Mouse (Mus musculus) bone marrow, adult 2 months (tissue): ENCODE measurements at regions not wholly inside any gene's neighbourhood (a gene's known extent, or its start where the extent isn't known, plus 50 kb on each side); places are given as distances from the start of the nearest gene placed in this dataset.

Experiments used
- CTCF ChIP-seq: fragments of 200-500 bp; IDR thresholded peaks from 2 replicates; pipeline ENCODE4 v1.5.1; 2011; ENCODE audit warnings: low read length, control low read depth; ENCODE audit not compliant: control insufficient read depth, insufficient read depth
- POLR2A ChIP-seq: fragments of 200-500 bp; IDR thresholded peaks from 2 replicates; pipeline ENCODE4 v1.6.1; 2011; ENCODE audit warnings: low read depth, mild to moderate bottlenecking, control low read depth, low read length, borderline replicate concordance; ENCODE audit not compliant: control insufficient read depth

- TF ChIP-seq POLR2A = no peak
- no peak for TF ChIP-seq CTCF
Measured at GRCm38 (mm10) chr10:21744341-21744955, 137.5 kb upstream of the Sgk1 start.
